Mouse (Mus musculus) heart, postnatal 10 days (tissue): ENCODE results near the gene Spag16. TPM values are rescaled to one million over a fixed set of nuclear protein-coding genes. Genes with fewer than 3 reads are reported as not detected.
A peak's percentile ranks its signal among the peaks of the same experiment; 100 is the strongest.

Experiments
- DNase-seq, 2 experiments: peaks; one replicate each; pipeline ENCODE4 v3.0.0; 2021
- intact Hi-C: fragments of 180-260 bp; cut with DNase I; formaldehyde crosslinking; loops from one replicate; pipeline ENCODE4 v1.15.1; 2025
- total RNA-seq, 2 experiments: library from RNA; stranded (reverse); gene quantifications; 2 replicates each; pipeline ENCODE4 v1.2.3; 2021

Spag16 gene
- total RNA-seq, 2 experiments from 2014 or later: not detected

DNA sequence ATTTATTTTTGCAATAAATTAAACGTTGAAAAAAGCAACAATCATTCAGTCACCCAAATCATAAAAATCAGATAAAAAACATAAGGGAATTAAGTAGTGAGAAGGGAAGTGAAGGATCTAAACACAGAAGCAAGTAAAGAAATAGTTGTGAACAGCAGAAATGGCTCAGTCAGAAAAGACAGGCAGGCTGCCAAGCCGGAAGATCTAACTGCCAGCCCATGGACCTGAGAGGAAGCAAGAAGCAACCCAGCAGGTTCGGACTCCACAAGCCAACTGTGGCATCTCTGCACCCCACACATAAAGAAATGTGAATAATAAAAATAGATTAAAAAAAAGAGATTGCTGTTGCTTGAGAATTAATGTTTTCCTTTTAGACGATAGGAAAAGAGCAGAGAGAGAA lies 545.0 kb downstream of the Spag16 start:
- DNase-seq: no peak
- intact Hi-C loops: no loop called here

DNA sequence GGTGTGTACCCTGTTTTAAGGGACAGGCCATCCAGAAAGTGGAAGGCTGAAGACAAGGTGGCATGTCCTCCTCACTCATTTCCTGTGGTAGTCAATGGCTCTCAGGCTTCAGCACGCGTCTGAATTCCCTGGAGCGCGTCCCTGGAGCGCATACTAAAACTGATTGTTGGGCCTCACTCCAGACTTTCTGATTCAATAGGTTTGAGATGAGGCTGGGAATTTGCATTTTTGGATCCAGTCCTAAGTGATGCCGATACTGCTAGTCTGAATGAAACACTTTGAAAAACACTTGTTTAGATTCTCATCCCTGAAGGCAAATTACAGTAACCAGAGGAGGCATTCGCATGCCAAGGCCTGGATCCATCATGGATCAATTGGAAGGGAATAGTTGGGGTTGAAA lies 553.3 kb downstream of the Spag16 start:
- DNase-seq: no peak
- intact Hi-C loops: no loop called here

DNA sequence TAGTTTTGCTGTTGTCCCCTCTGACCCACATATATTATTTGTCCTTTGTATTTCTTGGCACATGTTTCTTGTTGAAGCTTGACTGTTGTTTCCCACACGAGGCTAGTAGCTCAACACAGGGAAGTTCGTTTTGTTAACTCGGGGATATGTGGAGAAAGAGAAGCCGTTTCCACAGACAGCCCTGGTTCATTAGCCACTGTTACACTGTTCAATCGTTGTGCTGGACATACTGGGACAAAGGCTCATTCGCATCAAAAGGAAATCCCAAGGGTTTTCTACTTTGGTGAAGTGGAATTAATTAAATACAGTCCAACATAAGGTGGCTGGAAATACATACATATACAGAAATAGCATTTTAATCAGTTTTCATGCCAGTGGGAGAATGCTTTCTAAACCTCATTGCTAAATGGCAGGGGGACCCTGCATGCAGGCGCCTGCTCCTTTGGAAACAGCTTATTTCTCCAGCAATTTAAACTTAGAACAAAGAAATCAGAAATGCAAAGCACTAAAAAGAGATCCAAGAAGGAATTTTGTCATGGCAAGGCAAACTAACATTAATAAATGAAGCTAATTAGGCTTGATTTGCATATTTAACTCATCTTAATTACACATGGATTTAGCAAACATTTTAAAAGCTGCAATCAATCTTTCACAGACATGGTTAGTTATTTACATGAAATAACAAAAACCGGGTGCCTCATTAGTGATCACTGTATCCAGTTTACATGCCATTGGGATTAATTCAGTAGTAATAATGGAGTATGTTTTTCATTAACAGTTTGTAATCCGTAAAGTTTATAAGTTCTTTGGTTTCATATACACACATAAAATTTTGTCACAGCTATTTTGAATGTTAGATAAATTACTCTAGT lies 615.7 kb downstream of the Spag16 start:
- no peak for DNase-seq
- intact Hi-C loops: no loop called here

DNA sequence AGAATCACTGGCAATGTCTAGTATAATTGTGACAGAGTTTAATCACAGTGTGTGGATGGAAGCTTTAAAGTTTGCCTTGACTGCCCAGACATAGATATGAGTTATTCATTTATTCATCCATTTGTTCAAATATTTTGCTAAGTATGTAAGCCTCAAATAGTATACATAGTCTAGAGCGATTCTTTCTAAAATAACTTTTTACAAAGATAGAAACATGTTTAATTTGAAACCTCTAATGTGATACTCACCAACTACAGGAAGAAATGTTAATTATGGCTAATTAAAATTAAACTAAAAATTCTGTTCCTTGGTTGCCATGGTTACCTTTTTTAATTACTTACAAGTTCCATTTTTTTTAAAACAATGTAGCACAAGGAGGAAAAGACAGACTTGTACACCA lies 653.1 kb downstream of the Spag16 start:
- intact Hi-C loops: no loop called here
- DNase-seq: no peak

DNA sequence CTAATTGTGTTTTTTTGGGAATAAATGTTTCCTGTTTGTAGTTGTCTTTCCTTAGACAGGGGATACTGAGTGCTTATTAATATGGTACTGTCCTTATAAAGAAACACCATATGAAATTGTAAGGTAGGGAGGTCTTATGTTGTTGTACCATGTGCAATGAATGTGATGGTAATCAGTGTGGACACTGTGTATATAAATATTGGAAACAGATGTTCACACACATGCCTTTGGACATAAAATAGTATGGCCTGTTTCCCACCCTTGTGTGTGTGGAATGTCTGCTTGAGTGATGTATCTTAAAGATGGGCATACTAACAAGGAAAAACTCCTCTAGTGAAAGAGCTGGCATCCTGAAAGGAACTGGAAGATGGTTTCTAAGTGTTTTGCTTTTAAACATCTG lies 692.1 kb downstream of the Spag16 start:
- DNase-seq: no peak
- intact Hi-C loops: no loop called here

DNA sequence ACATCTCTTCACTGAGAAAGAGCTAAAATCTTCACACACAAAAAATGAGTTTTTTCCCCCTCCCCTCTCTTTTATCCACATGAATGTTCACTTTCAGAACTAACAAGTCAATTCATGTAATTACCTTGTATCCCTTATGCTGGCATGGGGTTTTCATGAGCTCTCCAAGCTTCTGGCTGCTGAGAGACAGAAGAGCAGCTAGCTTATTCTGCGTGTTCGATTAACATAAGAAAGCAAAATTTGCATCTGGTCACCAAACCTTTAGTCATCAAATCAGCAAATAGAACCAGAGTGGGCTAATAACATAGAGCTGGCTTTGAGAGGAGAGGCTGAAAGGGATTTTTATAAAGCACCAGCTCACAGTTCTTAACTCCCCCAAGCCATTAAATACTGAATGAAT lies 700.4 kb downstream of the Spag16 start:
- DNase-seq: no peak
- intact Hi-C loops: no loop called here

DNA sequence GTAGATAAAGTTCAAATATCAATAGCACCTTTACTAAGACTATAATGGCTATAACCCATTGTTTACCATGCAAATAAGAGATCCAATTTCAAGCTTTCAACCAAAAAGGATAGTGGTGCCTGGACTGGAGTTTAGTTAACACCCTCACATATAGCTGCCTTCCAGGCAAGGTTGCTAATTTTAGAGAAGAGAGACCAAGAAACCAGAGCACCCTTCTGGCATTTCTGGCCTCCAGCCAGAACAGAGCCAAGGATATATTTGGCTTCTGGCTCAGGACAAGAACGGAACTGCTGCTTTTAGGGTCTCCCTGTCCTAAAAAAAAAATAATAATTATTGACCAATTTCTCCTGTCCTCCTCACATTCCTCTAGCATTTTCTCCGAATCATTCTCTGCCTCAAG lies 703.0 kb downstream of the Spag16 start:
- intact Hi-C loops: no loop called here
- peak; percentile 30 to 48 for DNase-seq

DNA sequence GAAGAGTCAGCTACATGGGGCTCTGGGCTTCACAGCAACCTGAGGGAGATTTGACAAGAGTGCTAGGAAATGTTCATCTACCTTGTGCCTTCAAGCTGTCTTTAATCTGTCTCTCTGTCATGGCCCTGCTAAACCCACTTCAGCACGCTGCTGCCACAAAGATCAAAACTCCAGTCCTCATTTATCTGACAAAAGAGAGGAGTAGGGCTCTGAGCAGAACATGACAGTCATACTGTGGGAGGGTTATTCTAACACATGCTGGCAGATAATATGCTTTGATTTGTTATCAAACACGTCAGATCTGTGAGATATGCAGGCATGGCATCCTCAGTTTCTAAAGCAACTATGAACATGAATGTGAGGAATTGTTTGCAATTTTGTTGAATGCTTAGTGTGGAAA lies 725.1 kb downstream of the Spag16 start:
- no peak for DNase-seq
- intact Hi-C loops: no loop called here

DNA sequence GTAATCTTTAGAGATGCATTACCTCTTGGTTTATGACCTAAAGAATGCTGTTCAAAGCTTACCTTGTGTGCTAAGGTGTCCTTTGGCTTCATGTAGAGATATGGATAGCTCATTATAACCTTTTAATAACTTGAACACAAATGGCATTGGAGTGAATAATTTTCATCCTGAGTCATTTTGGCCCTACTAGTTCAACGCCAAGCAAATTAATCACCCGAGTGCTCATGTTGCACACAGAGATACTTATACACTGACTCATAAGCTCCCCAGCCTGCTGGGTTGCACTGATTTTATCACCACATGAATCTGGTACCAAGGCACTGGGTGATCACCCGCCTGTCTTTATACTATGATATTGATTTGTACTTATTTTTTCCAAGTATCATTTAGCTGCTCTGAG lies 795.0 kb downstream of the Spag16 start:
- DNase-seq: no peak
- intact Hi-C loops: no loop called here

DNA sequence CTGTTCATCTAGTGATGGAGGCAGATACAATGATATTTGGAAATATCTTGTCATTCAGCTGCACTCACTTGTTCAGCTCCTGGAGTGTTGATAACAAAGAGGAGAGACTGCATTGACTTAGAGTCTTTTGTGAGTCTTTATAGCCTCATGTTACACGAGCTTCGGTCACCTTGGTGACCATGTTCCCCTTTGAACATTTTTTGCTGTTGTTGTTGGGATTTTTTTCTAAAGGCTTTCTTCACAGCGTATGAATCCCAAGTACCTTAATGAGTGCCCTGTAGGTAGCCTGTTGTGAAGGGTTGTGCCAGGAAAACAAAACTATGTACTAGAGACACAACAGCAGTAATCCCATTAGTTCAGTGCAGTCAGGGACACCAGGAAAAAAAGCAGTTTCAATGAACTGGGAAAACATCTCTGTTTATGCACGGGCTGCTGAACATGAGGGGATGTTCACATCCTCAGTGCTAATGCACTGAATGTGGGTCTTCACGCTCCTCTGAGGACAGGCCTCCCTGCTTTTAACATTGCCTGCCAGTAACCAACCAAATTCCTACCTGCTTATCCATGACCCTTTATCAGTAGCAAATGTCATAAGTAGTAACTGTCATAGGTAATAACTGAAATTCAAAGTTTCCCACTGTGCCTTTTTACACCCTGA lies 798.2 kb downstream of the Spag16 start:
- DNase-seq: no peak
- intact Hi-C loops: no loop called here

DNA sequence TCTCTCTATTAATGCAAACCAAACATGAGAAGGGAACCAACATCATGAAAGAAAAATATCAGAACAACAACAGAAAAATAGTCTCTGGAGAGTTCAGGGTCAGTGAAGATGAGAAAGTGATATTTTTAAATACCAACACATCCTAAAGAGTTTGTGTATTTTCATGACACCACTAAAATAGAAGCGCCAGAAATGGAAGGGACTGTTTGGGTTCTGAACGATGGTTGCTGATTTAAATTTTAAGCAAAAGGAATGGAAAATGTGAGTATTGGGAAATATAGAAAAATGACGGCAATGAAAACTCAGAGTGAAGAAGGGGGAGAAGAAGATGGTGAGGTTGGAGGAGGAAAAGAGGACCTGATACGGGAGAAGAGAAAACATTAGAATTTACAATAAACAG lies 825.9 kb downstream of the Spag16 start:
- DNase-seq: no peak
- intact Hi-C loops: no loop called here

DNA sequence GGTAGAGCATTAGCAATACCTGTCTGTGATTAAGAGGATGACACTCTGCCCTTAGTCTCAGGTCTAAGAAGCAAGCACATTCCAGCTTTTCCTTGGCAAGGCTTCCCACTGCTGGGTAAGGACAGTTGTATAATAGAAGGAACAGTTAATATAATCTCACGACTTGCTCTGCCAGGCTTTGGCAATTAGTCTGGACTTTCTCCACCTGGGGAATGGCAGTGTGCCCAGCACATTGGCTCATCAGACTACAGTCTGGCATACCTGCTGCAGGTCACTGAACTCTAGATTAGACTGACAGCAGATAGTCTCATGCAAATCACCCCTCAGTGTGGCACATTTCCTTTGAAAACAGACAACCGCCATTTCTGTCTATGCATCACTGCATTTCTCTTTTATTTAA lies 865.8 kb downstream of the Spag16 start:
- intact Hi-C loops: no loop called here
- no peak for DNase-seq

DNA sequence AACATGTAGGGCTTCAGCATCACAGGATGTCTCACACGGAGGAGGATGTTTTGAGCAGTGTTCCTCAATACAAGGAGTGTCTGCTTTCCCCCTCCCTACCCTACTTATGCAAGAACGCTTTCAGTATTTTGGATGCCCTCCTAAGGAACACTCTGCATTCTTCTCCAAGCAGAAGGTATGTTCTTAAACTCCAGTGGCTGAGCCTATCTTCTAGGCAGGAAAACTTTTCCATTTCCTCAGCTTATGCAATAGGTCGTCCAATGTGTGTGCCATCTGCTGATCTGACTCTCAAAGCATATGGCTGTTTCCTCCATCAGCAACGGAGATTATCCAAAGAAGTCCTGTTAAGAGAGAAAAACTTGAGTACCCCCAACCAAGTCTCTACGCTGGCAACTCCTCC lies 873.5 kb downstream of the Spag16 start:
- intact Hi-C loops: no loop called here
- DNase-seq: no peak

DNA sequence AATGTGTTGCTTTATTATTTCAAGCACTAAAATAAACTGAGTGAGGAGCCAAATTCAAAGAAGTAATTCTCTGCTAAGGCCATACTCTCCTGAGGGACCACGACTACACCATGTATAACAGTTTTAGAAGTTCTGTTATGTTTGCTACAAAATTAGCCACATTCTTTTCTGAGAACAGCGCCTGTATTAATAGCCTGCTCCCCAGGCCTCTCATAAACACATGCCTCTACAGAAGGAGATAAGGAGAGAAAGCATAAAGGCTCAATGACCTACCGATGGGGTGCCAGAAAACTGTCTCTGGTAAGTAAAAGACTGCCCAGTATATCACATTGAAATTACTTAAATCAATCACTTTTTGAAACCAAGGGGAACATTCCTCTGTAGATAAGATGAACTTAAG lies 877.2 kb downstream of the Spag16 start:
- intact Hi-C loops: no loop called here
- peak in 1 of 2 experiments; percentile 9 for DNase-seq

DNA sequence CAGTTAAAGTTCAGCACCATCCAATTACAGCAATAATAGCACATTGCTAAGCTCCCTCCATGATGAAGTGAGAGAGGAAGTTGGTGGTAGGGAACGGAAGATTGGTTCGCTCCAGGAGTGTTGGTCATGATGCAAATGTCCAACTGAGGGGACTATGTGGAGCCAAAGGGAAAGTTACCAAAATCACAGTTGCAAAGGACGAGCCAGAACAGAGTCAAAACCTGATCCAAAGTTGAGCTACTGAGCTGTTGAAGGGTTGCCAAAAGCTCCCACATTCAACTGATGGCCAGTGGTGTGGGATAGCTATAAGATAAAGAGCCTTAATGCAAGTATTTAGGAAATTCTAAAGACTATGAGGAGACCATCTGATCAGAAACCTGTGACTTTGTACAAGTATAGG lies 879.1 kb downstream of the Spag16 start:
- DNase-seq: no peak
- intact Hi-C loops: no loop called here

DNA sequence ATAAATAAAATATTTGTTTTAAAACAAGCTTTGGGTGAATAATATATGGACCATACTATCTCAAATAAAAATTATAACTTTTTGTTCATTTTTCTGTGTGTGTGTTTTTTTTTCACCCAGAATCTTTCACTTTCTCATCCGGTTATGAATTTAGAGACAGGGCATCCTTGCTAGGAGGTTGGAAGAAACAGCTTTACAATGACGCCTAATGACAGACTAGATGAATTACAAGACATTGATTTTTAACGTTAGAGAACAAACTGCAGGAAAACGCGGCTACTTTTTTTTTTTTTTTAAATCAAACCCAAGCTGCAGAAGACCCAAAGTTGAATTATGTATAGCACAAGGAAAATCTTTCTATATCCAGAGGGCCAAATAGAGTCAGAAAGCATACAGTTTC lies 898.3 kb downstream of the Spag16 start:
- intact Hi-C loops: no loop called here
- DNase-seq: no peak

DNA sequence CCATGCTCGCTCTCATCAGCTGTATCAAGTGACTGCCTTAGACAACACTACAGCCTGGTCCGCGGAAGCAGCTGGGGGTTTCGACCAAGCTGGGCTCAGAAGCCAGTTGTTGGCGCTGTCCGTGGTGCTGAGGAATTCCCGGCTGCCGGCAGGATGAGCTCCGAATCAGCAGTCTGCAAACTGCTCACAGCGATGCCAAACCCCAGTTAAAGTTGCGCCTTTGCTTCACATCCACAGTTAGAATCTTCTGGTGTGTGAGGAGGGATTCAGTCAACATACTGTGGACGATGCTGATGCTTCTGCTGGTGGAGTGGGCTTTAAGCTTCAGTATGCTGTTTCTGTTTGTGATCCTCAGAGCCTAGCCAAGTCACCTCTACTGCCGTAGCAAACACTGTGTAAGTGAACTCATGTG lies 898.9 kb downstream of the Spag16 start, which contains the start of gene Vwc2l:
Gene Vwc2l (plus strand): TSS at position 61 of the 412 bp plus-strand sequence.
- intact Hi-C loops: no loop called here
- DNase-seq: peak; percentile 75 to 85

Other genes with a start within 250 kb of the Spag16 start
- 1 to 10 TPM; 2.8 to 5.4 TPM for gene Ikzf2, start 139.7 kb upstream of the Spag16 start, total RNA-seq